Mouse (Mus musculus) MEL (cell line): ENCODE data around the gene Tpcn1. TPM values are rescaled to one million over a fixed set of nuclear protein-coding genes. Genes with fewer than 3 reads are reported as not detected.

Source experiments
- DNase-seq: peaks from one replicate; pipeline ENCODE4 v3.0.0; 2011; ENCODE audit warnings: low read depth, low spot score
- H3K27ac ChIP-seq: 2 replicates; pipeline ENCODE4 v1.5.1; 2012; ENCODE audit warnings: low read depth, mild to moderate bottlenecking, control low read depth, low read length, moderate library complexity; ENCODE audit not compliant: control insufficient read depth
- H3K27me3 ChIP-seq, 2 experiments: fragments of 150-350 bp in 1 of 2; sonication (generic) in 1 of 2; 2 replicates each; pipeline ENCODE4 v1.6.1; 2012; ENCODE audit warnings: low read length in 2 of 2, mild to moderate bottlenecking in 2 of 2, improper control_type of control experiment in 1 of 2, moderate library complexity in 1 of 2; ENCODE audit not compliant: insufficient read depth in 2 of 2, control insufficient read depth in 1 of 2
- H3K36me3 ChIP-seq, 2 experiments: 2 replicates each; pipeline ENCODE4 v1.6.1; 2012 to 2014; ENCODE audit warnings: low read length in 2 of 2, improper control_type of control experiment in 1 of 2, inconsistent platforms in 1 of 2, mild to moderate bottlenecking in 1 of 2; ENCODE audit not compliant: insufficient read depth in 2 of 2, control insufficient read depth in 1 of 2
- H3K4me1 ChIP-seq, 2 experiments: fragments of 150-350 bp in 1 of 2; sonication (generic) in 1 of 2; 2 replicates each; pipeline ENCODE4 v1.6.1; 2012; ENCODE audit warnings: low read length in 2 of 2, improper control_type of control experiment in 1 of 2, mild to moderate bottlenecking in 1 of 2; ENCODE audit not compliant: insufficient read depth in 2 of 2, control insufficient read depth in 1 of 2
- H3K4me3 ChIP-seq, 2 experiments: fragments of 150-350 bp in 1 of 2; sonication (generic) in 1 of 2; 2 replicates each; pipeline ENCODE4 v1.5.1; 2012; ENCODE audit warnings: low read depth in 2 of 2, low read length in 2 of 2, mild to moderate bottlenecking in 2 of 2, moderate library complexity in 2 of 2, control low read depth in 1 of 2, improper control_type of control experiment in 1 of 2; ENCODE audit not compliant: control insufficient read depth in 1 of 2, insufficient read depth in 1 of 2
- H3K79me2 ChIP-seq: 2 replicates; pipeline ENCODE4 v1.6.1; 2012; ENCODE audit warnings: mild to moderate bottlenecking, low read length, moderate library complexity; ENCODE audit not compliant: control insufficient read depth, poor library complexity, insufficient read depth
- H3K9ac ChIP-seq: 2 replicates; pipeline ENCODE4 v1.6.1; 2012; ENCODE audit warnings: low read depth, mild to moderate bottlenecking, control low read depth, low read length, moderate library complexity; ENCODE audit not compliant: control insufficient read depth, poor library complexity, severe bottlenecking
- H3K9me3 ChIP-seq: fragments of 150-350 bp; sonication (generic); replicated peaks from 2 replicates; pipeline ENCODE4 v1.6.1; 2012; ENCODE audit warnings: mild to moderate bottlenecking, low read length, improper control_type of control experiment, moderate library complexity; ENCODE audit not compliant: insufficient read depth
- BHLHE40 ChIP-seq: IDR thresholded peaks from 2 replicates; pipeline ENCODE4 v1.6.1; 2012; ENCODE audit warnings: low read depth, mild to moderate bottlenecking, inconsistent platforms, low read length, improper control_type of control experiment, borderline replicate concordance
- CHD1 ChIP-seq: IDR thresholded peaks from 2 replicates; pipeline ENCODE4 v1.6.1; 2012; ENCODE audit warnings: low read depth, mild to moderate bottlenecking, inconsistent platforms, low read length, improper control_type of control experiment
- CTCF ChIP-seq, 3 experiments: IDR thresholded peaks in 2 of 3; conservative IDR thresholded peaks in 1 of 3; 2 replicates each; pipeline ENCODE4 v1.5.1; 2011 to 2012; ENCODE audit warnings: low read length in 3 of 3, low read depth in 2 of 3, mild to moderate bottlenecking in 2 of 3, improper control_type of control experiment in 1 of 3, inconsistent platforms in 1 of 3, mixed read lengths in 1 of 3, moderate library complexity in 1 of 3; ENCODE audit not compliant: control insufficient read depth in 1 of 3, insufficient read depth in 1 of 3, poor library complexity in 1 of 3, severe bottlenecking in 1 of 3
- E2F4 ChIP-seq: IDR thresholded peaks from 2 replicates; pipeline ENCODE4 v1.6.1; 2011; ENCODE audit warnings: low read depth, low read length, improper control_type of control experiment, borderline replicate concordance
- ETS1 ChIP-seq: IDR thresholded peaks from 2 replicates; pipeline ENCODE4 v1.6.1; 2012; ENCODE audit warnings: low read depth, mild to moderate bottlenecking, inconsistent platforms, low read length, improper control_type of control experiment, moderate library complexity
- GATA1 ChIP-seq: IDR thresholded peaks from 2 replicates; pipeline ENCODE4 v1.6.1; 2011; ENCODE audit warnings: low read depth, low read length, improper control_type of control experiment
- JUND ChIP-seq: IDR thresholded peaks from 2 replicates; pipeline ENCODE4 v1.6.1; 2011; ENCODE audit warnings: low read depth, mild to moderate bottlenecking, improper control_type of control experiment, low read length
- MAZ ChIP-seq: IDR thresholded peaks from 2 replicates; pipeline ENCODE4 v1.6.1; 2012; ENCODE audit warnings: low read depth, mild to moderate bottlenecking, inconsistent platforms, low read length, improper control_type of control experiment
- MEF2A ChIP-seq: IDR thresholded peaks from 2 replicates; pipeline ENCODE4 v1.6.1; 2014; ENCODE audit warnings: low read depth, mild to moderate bottlenecking, inconsistent platforms, low read length, improper control_type of control experiment; ENCODE audit not compliant: poor library complexity, insufficient replicate concordance, severe bottlenecking; ENCODE audit errors: extremely low read depth
- MXI1 ChIP-seq: IDR thresholded peaks from 2 replicates; pipeline ENCODE4 v1.6.1; 2011; ENCODE audit warnings: mild to moderate bottlenecking, low read depth, low read length, improper control_type of control experiment
- NRF1 ChIP-seq: IDR thresholded peaks from 2 replicates; pipeline ENCODE4 v1.6.1; 2014; ENCODE audit warnings: low read depth, mild to moderate bottlenecking, inconsistent platforms, low read length, improper control_type of control experiment, moderate library complexity; ENCODE audit not compliant: poor library complexity, insufficient read depth, severe bottlenecking
- POLR2AphosphoS2 ChIP-seq: IDR thresholded peaks from 2 replicates; pipeline ENCODE4 v1.6.1; 2011; ENCODE audit warnings: low read length, improper control_type of control experiment
- SIN3A ChIP-seq: IDR thresholded peaks from 2 replicates; pipeline ENCODE4 v1.6.1; 2012; ENCODE audit warnings: low read length, improper control_type of control experiment, inconsistent platforms
- TAL1 ChIP-seq: IDR thresholded peaks from 2 replicates; pipeline ENCODE4 v1.6.1; 2012; ENCODE audit warnings: mild to moderate bottlenecking, inconsistent platforms, low read length, moderate library complexity, mixed read lengths
- USF1 ChIP-seq: IDR thresholded peaks from 2 replicates; pipeline ENCODE4 v1.6.1; 2014; ENCODE audit warnings: low read depth, mild to moderate bottlenecking, inconsistent platforms, low read length, improper control_type of control experiment, moderate library complexity
- USF2 ChIP-seq, 2 experiments: IDR thresholded peaks; 2 replicates each; pipeline ENCODE4 v1.6.1; 2011 to 2012; ENCODE audit warnings: improper control_type of control experiment in 2 of 2, low read length in 2 of 2, borderline replicate concordance in 1 of 2, inconsistent platforms in 1 of 2, low read depth in 1 of 2, mild to moderate bottlenecking in 1 of 2; ENCODE audit not compliant: insufficient read depth in 1 of 2
- ZC3H11A ChIP-seq: IDR thresholded peaks from 2 replicates; pipeline ENCODE4 v1.6.1; 2012; ENCODE audit warnings: low read depth, mild to moderate bottlenecking, inconsistent platforms, low read length, improper control_type of control experiment
- ZKSCAN1 ChIP-seq: IDR thresholded peaks from 2 replicates; pipeline ENCODE4 v1.6.1; 2012; ENCODE audit warnings: low read depth, mild to moderate bottlenecking, inconsistent platforms, low read length, improper control_type of control experiment, moderate library complexity
- ZNF384 ChIP-seq: IDR thresholded peaks from 2 replicates; pipeline ENCODE4 v1.6.1; 2012; ENCODE audit warnings: low read depth, mild to moderate bottlenecking, inconsistent platforms, low read length, improper control_type of control experiment
- polyA plus RNA-seq, 2 experiments: library from polyadenylated mRNA; stranded (reverse) in 1 of 2; unstranded in 1 of 2; fragments of >175 nt in 1 of 2; fragments of >200 nt in 1 of 2; gene quantifications; 2 replicates each; pipeline versions ENCODE4 v1.2.1 to v1.2.4; 2012; ENCODE audit warnings: low replicate concordance in 2 of 2, low read depth in 1 of 2; ENCODE audit not compliant: insufficient read length in 2 of 2, insufficient read depth in 1 of 2, missing spikeins in 1 of 2
- total RNA-seq: library from RNA; depleted of rRNA; stranded (reverse); fragments of 300-350 nt; gene quantifications from 2 replicates; pipeline ENCODE4 v1.2.3, GENCODE M21; 2012

The Tpcn1 gene
- total and polyA plus RNA-seq, 3 experiments = 11.3 to 43.2 TPM; not detected in 1

DNA sequence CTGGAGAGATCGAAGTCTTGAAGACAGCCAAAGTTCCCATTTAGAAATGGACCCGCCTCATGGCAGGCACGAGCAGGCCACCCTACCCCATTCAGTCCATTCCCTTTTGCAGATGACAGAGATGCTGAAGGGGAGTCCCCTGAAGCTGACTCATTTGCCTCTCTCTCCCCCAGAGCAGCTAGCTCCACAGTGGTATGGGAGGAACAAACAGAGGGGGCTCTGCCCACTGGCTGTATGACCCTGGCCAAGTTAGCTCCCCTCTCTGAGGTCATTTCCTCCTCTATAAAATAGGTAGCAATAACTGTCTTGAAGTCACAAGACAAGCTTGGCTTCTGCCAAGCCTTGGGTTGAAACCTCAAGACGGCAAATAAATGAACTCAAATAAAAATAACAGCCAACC lies 5.0 kb downstream of the Tpcn1 start:
- TF ChIP-seq ETS1 = no peak
- H3K36me3 ChIP-seq = peaks cover 0 to 16% of the 10 kb centered on the region in 2 experiments; a peak in 2 of 4 replicates

DNA sequence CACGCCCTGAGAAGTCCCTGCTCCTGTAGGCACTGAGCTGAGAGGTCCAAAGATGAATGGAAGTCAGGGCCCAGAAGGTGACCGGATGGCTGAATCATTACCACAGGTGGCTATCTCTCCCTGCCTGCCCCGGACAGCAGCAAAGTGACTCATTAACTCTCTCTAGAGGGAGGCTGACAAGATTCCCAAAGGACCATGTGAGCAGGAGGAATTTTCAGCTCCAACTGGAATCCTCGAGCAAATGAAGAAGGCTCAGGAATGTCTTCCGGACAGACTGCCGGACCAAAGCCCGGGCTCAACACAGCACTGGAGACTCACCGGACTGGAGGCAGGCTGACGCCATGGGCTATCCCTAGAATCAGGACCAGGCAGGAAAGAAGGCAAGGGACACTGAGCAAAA lies 6.5 kb downstream of the Tpcn1 start:
- Histone ChIP-seq H3K4me3 (no peak overlapping the region), H3K27me3 (no peaks in the 10 kb centered on the region), H3K9ac (no peak overlapping the region), H3K79me2 (no peaks in the 10 kb centered on the region; the same call in 1 of the 2 replicates), H3K36me3 (peaks cover 0 to 29% of the 10 kb centered on the region in 2 experiments; a peak in 2 of 4 replicates), H3K27ac (no peak overlapping the region), H3K4me1 (peaks cover 19 to 31% of the 10 kb centered on the region in 2 experiments), H3K9me3 (no peaks in the 10 kb centered on the region)
- no peak for DNase-seq
- TF ChIP-seq ZC3H11A (no peak), POLR2AphosphoS2 (no peak), E2F4 (no peak), BHLHE40 (no peak), ZNF384 (no peak), GATA1 (no peak), NRF1 (no peak), USF2 (IDR thresholded peaks at IDR 0.05; ENCODE audit: borderline replicate concordance in 1 of 2, insufficient read depth in 1 of 2, low read depth in 1 of 2, low read length in 2 of 2) (no peak), CHD1 (no peak), MXI1 (no peak)

More for the DNA sequence above, 5.0 kb downstream of the Tpcn1 start:
- H3K4me1 ChIP-seq = peaks cover 7 to 21% of the 10 kb centered on the region in 2 experiments
- no peak overlapping the region for H3K9ac ChIP-seq
- no peak overlapping the region for H3K27ac ChIP-seq
- H3K4me3 ChIP-seq = no peak overlapping the region
- no peak for DNase-seq
- H3K9me3 ChIP-seq = no peaks in the 10 kb centered on the region
- peaks cover 5% of the 10 kb centered on the region for H3K79me2 ChIP-seq
- no peaks in the 10 kb centered on the region for H3K27me3 ChIP-seq

DNA sequence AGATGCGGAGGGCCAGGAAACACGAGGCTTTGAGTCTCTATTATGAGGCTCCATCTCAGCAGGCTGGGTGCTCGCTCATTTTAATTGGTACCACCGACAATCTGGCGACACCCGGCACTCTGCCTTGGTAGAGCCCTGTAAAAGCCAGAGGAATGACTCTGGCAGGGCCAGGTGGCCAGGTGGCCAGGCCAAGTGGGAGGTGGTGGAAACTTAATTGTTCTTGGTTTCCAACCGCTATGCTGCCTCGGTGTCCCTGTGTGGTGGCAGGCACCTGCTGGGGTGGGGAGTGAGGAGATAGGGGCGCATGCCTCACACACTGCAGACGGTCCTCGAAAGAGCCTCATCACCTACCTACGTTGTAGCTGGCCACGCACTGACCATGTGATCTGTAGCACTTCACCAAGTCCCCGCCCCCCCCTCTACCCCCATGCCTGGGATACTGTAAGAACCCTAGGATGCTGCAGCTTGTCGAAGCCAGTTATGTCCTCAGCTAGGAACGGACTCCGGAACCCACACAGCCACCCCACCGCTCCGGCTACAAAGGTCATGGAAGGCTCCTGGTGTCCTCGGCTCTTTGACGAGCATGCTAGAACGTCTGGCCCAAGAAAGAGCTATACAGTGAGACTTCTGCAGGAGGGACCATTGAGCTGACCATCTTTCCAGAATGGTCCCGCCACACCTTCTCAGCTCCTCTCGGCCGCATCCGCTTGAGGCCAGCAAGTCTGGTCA lies 8.4 kb downstream of the Tpcn1 start:
- Histone ChIP-seq H3K36me3 (peaks cover 0 to 28% of the 10 kb centered on the region in 2 experiments; a peak in 2 of 4 replicates), H3K4me3 (no peak overlapping the region), H3K79me2 (peaks cover 3% of the 10 kb centered on the region), H3K27me3 (no peaks in the 10 kb centered on the region), H3K27ac (no peak overlapping the region), H3K9me3 (no peaks in the 10 kb centered on the region), H3K4me1 (peaks cover 13 to 24% of the 10 kb centered on the region in 2 experiments), H3K9ac (no peak overlapping the region)
- TF ChIP-seq TAL1 (no peak), USF1 (no peak), JUND (no peak), CTCF (IDR thresholded peaks at IDR 0.05 in 2 of 3, conservative IDR thresholded peaks at IDR 0.05 in 1 of 3; ENCODE audit: control insufficient read depth in 1 of 3, insufficient read depth in 1 of 3, low read depth in 2 of 3, low read length in 3 of 3, poor library complexity in 1 of 3, severe bottlenecking in 1 of 3) (no peak), USF2 (IDR thresholded peaks at IDR 0.05; ENCODE audit: borderline replicate concordance in 1 of 2, insufficient read depth in 1 of 2, low read depth in 1 of 2, low read length in 2 of 2) (no peak), SIN3A (no peak), ZKSCAN1 (no peak), MAZ (no peak), MEF2A (no peak)
- DNase-seq = no peak
